Mouse (Mus musculus) cerebellum, postnatal 25 days (tissue): Measurements from ENCODE around the gene Lonp1.
"Not testable (repeated sequence)": the region's sequence is repeated elsewhere in the genome, so short reads cannot be mapped to it uniquely, and the experiment has no call there.

ENCODE experiments used
- DNase-seq, 2 experiments: peaks; one replicate each; pipeline ENCODE4 v3.0.0; 2021; ENCODE audit warnings: mixed read lengths in 2 of 2

Gene Lonp1

DNA sequence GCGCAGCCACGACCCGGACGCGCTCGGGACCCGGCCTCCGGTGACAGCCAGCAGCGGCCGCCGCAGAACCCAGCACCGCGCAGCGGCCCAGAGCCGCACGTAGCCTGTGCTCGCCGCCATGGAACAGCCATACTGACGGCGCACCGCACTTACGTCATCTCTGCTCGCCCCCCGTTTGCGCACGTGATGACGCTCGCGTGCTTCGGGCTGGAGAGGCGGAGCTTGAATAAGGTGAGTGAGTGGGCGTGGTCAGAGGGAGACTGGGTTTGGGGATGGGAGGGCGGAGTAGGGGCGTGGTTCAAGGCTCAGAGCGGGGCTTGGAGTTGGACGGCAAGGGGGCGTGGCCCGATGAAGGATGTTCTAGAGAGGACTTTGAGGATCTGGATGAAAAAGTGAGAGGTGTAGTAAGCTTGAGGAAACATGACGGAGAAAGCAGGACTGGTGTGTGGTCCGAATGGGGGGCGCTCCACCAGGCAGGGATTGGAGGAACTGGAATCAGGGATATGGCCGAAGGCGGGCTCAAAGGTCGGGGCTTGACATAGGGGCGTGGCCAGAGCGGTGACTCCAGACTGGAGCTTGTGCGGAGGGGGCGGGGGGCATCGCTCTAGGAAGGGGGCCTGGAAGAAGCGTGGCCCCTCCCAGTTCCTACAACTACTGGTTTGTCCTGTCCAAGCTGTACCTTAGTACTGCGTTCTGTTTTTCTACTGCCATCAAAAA, at the start of gene Lonp1:
Lonp1 (minus strand) TSS at position 134 of the 717 bp plus-strand sequence.
- DNase-seq, result peak; percentile 97 to 99

- no peak for DNase-seq
Observed at GRCm38 (mm10) chr17:56673647-56674416, 47.1 kb upstream of the Lonp1 start.

DNA sequence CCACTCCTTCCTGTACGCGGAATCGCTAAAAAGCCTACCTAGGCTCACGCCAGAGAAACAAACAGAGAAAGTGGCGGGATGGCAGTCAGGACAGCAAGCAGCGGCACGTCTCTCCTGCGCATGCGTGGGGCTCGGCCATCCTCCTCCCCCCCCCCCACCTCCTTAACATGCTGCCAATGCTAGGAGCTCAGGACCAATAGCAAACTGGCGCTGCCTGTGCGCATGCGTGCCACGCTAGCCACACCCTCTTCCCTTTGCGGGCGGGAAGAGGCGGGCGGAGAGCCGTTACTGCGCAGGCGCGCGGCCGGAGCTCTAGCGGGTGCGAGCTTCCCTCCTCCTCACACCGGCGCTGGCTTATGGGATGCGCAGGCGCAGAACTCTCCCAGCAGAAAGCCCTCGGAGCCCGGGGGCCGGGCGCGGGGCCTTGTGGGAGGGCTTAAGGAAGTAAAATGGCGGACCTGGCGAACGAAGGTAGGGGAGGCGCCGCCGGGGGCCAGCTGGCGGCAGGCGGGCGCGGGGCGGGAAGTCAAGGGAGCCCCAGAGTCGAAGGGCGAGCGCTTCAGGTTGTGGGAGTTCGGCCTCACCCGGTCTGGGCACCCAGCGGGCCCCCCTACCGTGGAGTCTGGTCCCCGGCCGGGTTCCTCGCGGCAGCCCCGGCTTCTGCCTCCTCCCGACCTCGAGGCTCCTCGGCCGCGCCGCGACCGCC, 46.4 kb upstream of the Lonp1 start, which contains the start of gene Ranbp3:
Ranbp3 (plus strand) TSS at position 354 of the 706 bp plus-strand sequence.
- DNase-seq, result peak; percentile 99 to 100

DNA sequence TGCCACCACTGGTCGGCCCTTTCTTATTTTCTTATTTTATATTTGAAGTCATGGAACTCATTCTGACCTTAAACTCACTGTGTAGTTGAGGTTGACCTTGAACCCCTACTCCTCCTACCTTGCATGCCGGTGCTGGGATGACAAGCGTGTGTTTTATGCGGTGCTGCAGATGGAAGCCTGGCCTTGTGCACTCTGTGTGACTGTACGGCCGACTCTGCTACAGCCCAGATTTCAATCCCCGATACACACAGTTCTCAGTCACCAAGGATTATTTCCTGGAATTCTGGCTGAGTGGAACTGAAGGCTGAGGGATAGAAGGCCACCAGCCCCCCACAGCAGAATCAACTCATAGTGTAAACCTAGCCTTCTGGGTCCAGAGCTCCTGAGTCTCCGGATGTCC, 43.1 kb upstream of the Lonp1 start:
- DNase-seq, result no peak

DNA sequence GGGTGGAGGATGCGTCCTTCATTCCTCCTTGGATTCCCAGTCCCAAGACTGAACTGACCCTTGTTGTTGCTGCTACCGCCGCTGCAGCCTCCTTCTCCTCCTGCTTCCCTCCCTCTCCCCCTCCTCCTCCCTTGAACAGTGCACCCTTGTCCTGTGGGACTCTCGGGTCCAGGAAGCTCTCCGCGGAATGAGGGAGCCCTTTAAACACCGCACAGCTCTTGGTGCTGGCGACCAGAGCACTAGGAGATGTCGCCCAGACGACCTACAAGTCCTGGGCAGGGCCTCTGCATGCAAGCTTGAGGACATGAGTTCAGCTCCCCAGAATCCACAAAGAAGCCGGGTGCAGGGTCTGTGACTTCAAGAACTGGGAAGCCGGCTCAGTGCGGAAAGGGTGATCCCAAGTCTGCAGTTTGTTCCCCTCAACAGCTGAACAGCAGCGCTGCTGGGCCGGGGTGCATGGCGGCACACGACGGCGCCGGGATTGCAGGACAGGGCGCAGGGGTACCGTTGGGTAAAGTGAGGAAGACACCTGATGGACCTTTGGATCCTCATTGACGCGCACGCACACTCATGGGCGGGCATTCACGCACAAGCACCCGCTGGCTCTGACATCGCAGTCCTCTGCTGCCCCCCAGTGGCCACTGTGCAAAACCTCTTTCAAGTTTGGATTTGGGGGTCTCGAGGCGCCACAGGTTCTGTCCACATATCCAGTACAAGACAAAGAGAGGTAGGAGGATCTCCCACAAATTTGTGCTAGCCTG, 41.9 kb upstream of the Lonp1 start:
- peak; percentile 89 to 94 for DNase-seq

DNA sequence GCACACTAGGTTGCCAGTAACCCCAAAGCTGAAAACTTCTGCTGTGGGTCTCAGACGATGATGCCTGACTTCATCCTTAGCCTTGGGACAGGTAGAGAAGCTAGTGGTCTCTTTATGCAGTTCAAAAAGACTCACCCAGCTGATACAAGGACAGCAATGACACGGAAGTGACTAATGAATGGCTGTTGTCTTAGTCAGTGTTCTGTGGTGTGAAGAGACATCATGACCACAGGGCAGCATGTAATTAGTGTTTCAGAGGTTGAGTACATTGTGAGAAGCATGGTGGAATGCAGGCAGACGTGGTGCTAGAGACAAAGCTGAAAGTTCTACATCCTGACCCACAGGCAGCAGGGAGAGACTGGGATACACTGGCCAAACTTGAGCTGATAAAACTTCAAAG, 40.9 kb upstream of the Lonp1 start:
- no peak for DNase-seq

DNA sequence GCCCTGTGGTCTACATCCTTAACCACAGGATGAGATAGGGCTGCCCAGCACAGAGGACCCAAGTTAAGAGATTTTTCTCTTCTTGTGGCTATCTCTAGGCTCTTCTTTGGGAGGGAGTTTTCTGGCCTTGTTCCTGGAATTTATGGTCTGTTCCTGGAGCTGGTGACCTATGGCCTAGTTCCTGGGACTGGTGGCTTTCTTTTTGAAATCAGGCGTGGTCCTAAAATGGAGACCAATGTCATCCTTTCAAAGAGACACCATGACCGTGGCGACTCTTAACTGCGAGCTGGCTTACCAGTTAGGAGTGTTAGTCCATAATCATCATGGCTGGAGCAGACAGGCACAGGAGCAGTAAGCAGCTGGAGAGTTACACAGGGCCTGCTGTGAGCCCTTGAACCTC, 39.7 kb upstream of the Lonp1 start:
- no peak for DNase-seq

DNA sequence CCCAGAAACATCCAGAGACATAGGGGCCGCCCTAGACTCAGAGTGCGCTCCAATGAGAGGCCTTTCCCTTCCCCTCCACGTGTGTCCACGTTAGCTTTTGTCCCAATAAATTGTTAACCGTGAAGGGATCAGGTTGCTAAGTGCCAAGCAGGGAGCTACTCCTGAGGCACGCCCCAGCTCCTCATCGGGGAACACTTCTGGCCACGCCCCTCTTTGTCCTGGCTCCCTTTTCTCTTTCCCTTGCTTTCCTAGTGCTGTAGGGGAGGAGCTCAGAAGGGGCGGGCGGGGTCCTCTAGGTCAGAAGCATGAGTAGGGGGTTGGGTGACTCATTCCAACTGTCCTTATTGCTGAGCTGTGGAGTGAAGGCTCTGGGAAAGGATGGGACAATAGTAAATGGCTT, 37.6 kb upstream of the Lonp1 start:
- DNase-seq, result no peak

GRCm38 (mm10) chr17:56663659-56664058, 37.0 kb upstream of the Lonp1 start:
- no peak for DNase-seq

- no peak for DNase-seq
Observed at GRCm38 (mm10) chr17:56656171-56656570, 29.5 kb upstream of the Lonp1 start.

DNA sequence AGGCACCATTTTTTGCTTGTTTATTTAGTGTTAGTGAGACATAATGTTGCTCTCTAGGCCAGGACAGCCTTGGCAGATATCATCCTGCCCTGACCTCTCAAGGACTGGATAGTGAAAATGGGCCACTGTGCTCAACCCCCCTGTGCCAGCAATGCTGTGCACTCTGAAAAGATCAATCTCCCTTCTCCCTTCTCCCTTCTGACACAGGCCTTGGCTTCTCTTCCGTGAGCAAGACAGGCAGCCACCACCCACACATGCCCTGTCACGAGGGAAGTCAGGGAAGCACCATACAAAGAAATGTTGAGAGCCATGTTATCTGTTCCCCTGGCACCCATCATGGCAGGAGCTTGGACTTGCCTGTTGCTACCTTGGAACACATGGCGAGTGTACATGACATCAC, 28.6 kb upstream of the Lonp1 start:
- DNase-seq, result no peak

DNA sequence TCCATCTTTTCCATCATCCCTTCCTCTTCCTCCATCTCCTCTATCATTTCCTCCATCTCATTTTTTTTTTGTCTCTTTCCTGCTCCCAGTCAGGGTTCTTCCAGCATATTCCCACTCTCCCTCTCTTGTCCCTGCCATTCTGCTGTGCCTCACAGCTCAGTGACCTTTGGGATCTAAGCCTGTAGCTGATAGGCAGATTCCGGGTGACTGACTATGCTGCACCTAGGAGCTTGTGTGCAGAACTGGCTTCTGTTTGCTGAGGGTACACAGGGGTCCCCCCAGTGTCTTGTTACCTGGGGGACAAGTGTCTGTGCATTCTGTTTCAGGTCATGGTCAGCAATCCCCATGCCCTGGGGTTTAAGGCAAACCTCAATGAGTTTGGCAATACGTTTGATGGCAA, 28.1 kb upstream of the Lonp1 start:
- DNase-seq, result no peak

DNA sequence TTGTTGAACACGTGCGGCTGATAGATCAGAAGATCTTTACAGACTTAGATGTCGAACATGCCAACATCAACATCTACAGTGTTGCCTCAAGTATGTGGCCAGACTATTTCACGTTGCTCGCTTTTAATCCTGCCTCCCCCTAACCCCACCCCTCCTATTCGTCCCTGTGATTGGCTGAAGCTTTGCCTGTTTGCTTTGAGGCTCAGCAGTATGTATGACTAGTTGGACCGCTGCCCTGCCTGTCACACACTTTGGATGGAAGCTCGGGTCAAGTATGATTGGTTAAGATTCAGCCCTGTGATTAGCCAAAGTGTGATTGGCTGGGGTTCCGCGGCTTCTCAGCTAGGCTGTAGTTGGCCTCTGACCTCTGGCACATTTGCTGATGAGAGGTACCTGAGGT, 25.1 kb upstream of the Lonp1 start:
- DNase-seq, result no peak

DNA sequence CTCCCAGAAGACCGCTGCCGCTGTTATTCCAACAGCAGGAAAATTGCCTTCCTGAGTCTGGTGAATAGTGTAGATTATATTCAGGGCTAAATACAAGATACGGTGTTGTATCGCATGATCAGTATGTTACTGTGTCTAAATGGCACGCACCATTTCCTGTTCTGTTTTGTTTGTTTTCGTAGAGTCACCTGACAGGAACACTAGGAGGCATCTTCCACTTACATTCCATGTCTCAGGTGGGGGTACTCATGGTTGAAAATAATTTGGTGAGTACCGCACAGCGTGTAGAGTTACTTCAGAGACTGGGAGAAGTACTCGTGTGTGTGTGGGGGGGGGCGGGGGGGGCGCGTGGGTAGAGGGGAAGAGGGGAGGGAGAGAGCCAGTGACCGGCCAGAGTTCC, 20.9 kb upstream of the Lonp1 start:
- no peak for DNase-seq

- DNase-seq, result no peak
Observed at GRCm38 (mm10) chr17:56643237-56643636, 16.6 kb upstream of the Lonp1 start.

- no peak for DNase-seq
Observed at GRCm38 (mm10) chr17:56634023-56634422, 7.3 kb upstream of the Lonp1 start.

- no peak for DNase-seq
Observed at GRCm38 (mm10) chr17:56631807-56632206, 5.1 kb upstream of the Lonp1 start.

GRCm38 (mm10) chr17:56629800-56630781, 3.4 kb upstream of the Lonp1 start:
- DNase-seq, result not testable (repeated sequence)

DNA sequence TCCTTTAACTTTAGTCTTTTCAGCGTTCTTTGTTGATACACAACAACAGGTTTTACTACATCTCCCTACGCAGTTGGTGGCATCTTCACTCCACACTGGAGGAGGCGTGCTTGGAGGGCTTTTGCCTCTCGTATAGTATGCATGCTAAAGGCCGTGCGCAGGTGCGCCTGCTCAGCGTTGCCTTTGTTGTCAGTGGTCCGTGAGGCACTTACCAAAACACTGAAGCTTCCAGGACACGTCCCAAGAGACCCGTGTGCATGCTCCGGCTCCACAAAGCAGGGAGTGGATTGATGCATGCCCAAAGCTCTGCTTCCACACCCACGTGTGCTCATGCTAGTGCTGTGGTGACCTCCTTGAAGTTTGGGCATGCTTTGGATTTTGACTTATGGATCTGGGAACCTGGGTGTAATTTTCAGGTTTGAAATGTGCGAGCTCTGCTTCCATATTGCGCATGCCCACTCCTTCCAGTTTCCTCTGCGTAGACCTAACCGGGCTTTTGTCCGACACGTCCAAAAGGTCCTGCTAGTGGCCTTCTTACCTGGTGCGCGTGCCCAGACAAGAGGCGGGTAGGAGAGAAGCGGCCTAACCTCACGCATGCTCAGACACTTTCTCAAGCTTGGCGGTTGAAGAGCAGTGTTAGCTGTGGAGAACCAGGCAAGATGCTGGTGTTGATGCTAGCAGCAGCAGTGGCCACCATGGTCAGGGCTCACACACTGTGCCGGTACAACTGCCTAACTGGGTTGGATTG, 1.0 kb upstream of the Lonp1 start, which contains the start of gene Catsperd:
Catsperd (plus strand) TSS at position 614 of the 748 bp plus-strand sequence.
- peak; percentile 41 to 62 for DNase-seq

DNA sequence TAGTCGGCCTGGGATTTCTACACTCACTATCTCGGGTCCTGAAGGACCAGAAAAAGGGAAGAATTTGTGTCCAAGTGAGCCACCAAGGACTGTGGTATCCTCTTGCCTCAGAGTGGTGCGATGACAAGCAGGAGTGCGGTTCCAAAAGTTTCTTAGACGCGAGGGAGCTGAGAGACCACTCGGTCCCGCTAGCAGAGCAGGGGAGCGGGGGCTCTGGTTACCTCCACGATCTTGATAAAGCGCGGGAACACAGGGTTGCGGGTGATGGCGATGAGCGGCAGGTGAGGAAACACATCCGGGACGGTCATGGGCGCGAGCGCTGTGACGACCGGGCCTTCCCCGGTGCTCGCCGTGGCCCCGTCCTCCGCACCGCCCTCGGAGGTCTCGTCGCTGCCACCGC, 427 bp downstream of the Lonp1 start:
- DNase-seq, result no peak

- DNase-seq, result no peak
Observed at GRCm38 (mm10) chr17:56625495-56625894, 1.2 kb downstream of the Lonp1 start.
